In genomic region chr12:104630590-104630989, GRCm38 (mm10) we compare ENCODE assay signal across 16 mouse cellular contexts.
"Had no signal": no experiment of that assay in that cellular context is flagged by ENCODE, and none has a peak within 500 bp of the region (broad histone marks: within the 10 kb centered on the region; RNA-seq: fewer than 3 reads in every experiment).

No protein-coding gene starts in this region.

- H3K27ac ChIP-seq: neural tube, embryonic 13.5 days; neural tube, embryonic 15.5 days; stomach, embryonic 15.5 days; stomach, postnatal 0 days had no signal

- H3K4me1 ChIP-seq: stomach, embryonic 15.5 days had no signal

- H3K27me3 ChIP-seq: neural tube, embryonic 13.5 days; neural tube, embryonic 15.5 days; stomach, embryonic 15.5 days had no signal

- H3K36me3 ChIP-seq: neural tube, embryonic 13.5 days; neural tube, embryonic 15.5 days; stomach, embryonic 15.5 days had no signal

- H3K9me3 ChIP-seq: neural tube, embryonic 13.5 days; neural tube, embryonic 15.5 days; stomach, embryonic 15.5 days had no signal

- DNase-seq: retina, postnatal 1 day; right cerebral cortex, adult 18-20 months; right cerebral cortex, postnatal 14 days; right cerebral cortex, postnatal 25 days; right cerebral cortex, postnatal 4 days; spleen, adult 18-20 months; thymus, adult 18-20 months; thymus, adult 2 months; thymus, postnatal 14 days; thymus, postnatal 25 days; thymus, postnatal 36 days; thymus, postnatal 4 days had no signal

- H3K4me3 ChIP-seq: neural tube, embryonic 13.5 days; neural tube, embryonic 15.5 days; stomach, embryonic 15.5 days had no signal
